Mouse (Mus musculus) forelimb bud, embryonic 11.5 days (tissue): ENCODE data around the gene Ssbp2.

Experiments used
- DNase-seq: peaks from one replicate; pipeline ENCODE4 v3.0.0-alpha.2; 2012; ENCODE audit warnings: low read depth, low spot score

The Ssbp2 gene

DNA sequence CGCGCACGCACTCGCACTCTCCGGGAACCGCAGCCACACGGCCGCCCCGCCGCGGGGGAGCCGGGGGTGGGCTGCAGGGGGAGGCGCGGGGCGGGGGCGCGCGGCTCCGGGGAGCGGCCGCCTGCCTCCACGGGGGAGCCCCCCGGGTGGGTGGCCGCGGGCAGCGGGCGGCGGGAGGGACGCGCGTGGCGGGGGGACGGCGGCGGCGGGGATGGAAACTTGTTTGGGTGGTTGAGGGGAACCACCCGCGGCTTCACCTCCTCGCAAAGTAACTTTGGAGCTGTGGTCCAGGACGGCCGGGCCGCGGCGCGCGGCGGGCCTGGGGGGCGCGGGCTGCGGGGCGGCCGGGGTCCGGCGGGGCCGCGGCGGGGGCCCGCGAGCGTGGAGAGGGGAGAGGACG is 1.2 kb downstream of the Ssbp2 start:
- no peak for DNase-seq

DNA sequence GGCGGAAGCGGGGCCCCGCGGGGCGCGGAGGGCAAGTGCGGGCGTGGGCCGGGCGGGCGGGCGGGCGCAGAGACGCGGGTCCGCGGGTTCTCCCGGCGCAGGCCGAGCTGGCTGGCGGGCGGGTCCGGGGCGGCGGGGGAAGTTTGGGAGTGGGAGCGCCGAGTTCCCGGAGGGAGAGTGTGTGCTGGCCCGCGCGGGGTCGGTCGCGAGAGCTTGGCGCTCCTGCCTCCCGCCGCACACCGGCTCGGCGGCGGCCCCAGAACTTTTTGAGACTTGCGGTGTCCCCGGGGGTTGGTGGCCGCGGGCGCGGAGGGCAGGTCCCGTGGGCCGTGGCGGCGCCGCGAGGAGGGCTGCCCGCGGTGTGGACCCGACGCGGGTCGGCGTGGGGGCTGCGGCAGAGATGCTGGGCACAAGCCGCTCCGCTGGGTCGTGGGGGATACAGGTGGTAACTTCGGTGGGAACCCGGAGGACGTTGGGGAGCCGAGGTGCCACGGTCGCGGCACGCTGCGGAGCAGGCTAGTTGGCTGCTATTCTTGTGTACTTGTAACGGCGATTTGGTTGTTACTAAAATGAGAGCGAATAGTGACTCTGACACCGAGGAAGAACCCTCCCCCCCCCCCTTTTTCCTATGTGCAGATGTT is 1.7 kb downstream of the Ssbp2 start:
- no peak for DNase-seq

DNA sequence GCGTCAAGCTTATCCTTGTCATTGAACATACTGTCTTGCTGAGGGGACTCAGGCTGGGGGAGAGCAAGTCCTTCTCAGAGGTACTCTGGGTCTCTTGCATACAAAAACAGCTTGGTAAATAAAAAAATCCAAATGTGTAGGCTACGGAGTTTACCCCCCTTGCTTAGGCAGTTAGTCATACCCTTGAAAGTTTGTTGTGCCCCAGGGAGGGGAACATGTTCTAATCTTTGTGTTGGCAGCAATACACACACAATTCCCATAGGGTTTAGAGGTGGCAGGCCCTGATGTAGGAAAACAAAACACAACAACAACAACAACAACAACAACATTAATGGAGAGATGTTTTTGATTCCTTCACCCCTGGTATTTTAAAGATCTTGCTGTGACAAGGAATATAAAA is 2.3 kb downstream of the Ssbp2 start:
- DNase-seq = no peak

DNA sequence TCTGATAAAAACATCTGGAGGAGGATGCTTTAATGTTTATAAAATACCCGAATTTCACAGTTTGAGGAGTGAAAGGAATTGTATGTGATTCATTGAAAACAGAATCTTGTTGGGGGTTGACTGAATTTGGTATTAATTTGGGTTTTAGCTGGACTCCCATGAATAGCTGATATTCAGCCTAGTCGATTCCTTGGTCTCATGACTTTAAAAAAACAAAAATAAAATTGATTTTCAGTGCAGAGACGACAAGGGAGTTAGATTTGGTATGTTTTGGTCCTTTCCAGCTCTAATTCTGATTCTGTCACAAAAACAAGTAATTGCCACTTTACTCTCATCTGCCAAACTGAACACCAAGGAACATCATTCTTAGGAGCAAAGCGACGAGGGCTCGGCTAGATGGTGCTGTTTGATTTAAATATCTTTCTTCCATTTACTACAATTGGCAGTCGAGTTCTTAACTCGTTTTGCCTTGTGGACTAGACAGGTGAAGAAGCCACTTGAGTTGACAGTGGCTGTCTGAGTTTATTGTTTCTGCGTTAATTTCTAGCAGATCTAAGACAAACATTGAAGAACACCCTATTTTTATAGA is 2.9 kb downstream of the Ssbp2 start:
- no peak for DNase-seq

GRCm38 (mm10) chr13:91465002-91465715 is 5.1 kb downstream of the Ssbp2 start:
- no peak for DNase-seq

- no peak for DNase-seq
These were observed 11.5 kb downstream of the Ssbp2 start for GRCm38 (mm10) chr13:91471566-91471965.

GRCm38 (mm10) chr13:91471980-91472379 is 11.9 kb downstream of the Ssbp2 start:
- no peak for DNase-seq

GRCm38 (mm10) chr13:91473527-91473926 is 13.4 kb downstream of the Ssbp2 start:
- DNase-seq = no peak

- DNase-seq = no peak
These were observed 13.9 kb downstream of the Ssbp2 start for GRCm38 (mm10) chr13:91474027-91474426.

GRCm38 (mm10) chr13:91475888-91476287 is 15.8 kb downstream of the Ssbp2 start:
- no peak for DNase-seq

DNA sequence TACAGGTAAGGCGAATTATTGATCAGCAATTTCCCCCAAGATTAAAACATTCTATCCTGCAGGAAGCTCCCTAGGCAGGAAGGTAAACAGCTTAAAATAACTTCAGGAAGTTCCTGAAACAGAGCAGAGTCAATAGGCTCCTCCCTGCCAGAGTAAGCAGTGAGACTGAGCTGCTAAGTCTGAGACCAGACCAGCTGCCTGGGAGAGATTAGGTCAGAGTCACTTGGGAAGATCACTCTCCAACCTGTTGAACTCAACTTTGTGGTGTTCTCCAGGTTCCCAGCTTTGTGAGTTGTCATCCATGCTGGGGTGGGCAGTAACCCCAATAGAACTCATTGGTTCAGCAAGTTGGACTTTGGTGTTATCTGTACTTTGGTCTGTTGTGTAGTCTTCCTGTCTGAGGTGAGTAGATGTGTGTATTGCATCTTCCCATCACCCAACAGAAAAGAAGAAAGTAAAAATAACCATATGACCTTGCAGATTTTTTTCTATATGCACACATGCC is 16.6 kb downstream of the Ssbp2 start:
- DNase-seq = no peak

DNA sequence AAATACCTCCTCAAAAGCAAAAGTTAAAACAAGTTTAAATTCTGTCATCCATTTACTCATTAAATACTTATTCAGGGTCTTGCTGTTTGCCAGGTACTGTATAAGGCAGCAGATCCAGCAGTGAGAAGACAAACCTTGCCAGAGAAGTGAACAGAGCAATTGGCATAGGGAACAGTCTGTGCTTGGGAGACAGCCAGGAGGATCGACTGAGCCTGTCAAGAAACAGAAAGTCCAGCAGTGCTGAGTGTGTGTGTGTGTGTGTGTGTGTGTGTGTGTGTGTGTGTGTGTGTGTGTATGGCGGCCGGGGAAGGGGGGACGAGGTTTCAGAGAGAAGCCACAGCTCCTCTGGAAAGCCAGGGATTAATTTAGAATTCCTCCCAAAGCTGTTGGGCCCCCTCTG is 17.9 kb downstream of the Ssbp2 start:
- DNase-seq = no peak

DNA sequence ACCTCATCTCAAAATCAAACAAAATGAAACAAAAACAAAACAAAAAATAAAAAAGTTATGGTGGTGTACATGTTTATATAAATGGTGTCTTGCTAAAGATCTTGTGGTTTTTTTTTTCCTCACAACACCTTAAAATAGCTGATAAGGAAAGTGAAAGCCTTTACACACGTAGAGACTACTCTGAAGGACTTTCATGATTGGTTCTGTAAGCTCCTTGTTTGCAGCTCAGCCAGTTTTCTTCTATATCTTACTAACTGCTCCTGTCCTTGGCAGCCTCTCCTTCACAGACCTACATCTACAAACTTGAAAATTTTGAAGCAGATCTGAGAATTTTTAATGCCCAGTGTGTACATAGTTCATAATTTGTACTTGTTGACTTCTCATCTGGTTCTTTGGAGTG is 24.2 kb downstream of the Ssbp2 start:
- DNase-seq = no peak

- DNase-seq = no peak
These were observed 32.0 kb downstream of the Ssbp2 start for GRCm38 (mm10) chr13:91492133-91492532.

DNA sequence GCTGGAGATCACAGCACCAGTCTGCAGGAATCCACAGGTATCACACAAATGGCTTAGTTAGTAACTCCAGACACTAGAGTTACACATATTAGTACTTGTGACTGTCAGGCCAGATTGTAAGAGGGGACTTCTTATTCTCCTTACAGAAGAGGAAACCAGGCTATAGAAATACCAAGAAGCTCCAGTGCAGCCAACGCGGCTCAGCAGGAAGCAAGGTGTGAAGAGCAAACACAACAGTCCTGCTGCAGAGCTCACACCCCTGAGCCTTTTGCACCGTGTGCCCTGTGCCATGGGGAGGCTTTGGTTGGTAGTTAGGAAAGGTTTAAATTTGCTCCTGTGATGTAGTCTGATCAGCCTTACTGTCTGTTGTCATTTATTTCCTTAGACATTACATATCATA is 37.0 kb downstream of the Ssbp2 start:
- no peak for DNase-seq

GRCm38 (mm10) chr13:91501735-91502134 is 41.7 kb downstream of the Ssbp2 start:
- DNase-seq = no peak

- no peak for DNase-seq
These were observed 42.7 kb downstream of the Ssbp2 start for GRCm38 (mm10) chr13:91502642-91503373.

GRCm38 (mm10) chr13:91508991-91509390 is 48.9 kb downstream of the Ssbp2 start:
- no peak for DNase-seq

DNA sequence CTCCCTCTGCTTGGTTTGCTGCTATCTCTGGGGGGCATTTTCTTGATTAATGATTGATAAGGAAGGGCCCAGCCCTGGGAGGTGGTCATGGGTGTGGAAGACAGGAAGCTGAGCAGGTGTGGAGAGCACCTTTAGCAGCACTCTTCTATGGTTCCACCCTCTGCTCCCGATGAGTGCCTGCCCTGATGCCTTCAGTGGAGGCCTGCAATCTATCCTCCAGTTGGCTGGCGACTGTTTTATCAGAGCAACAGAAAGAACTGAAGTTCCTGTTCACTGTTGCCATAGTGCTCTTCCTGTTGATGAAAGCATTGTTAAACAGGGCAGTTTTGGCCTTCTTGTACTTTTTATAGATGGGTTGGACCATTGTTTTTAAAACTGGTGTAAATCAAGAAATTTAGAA is 49.4 kb downstream of the Ssbp2 start:
- no peak for DNase-seq

DNA sequence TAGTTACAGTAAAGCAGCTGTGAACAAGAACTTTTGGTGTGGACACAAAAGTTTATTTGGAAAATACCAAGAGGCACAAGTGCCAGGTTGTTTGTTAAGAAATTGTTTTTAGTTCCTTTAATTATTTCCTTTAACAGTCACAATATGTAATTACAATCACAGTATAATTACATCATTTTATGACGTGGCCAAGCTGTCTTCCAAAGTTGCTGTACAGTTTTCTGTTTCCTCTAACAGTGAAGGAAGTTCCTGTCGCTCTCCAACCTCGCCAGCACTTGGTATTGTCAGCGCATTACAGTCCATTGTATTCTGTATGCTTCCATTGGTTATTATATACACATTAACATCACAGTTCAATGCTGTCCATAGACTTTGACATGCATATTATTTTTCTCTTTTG is 54.9 kb downstream of the Ssbp2 start:
- DNase-seq = no peak

- DNase-seq = no peak
These were observed 60.1 kb downstream of the Ssbp2 start for GRCm38 (mm10) chr13:91520073-91520750.

GRCm38 (mm10) chr13:91520968-91521367 is 60.9 kb downstream of the Ssbp2 start:
- no peak for DNase-seq
